Mouse (Mus musculus) embryo, embryonic 11 days (tissue): Measurements from ENCODE around the gene Armc3.

Experiments used
- DNase-seq: peaks from one replicate; pipeline ENCODE4 v3.0.0-alpha.2; 2015

Armc3 gene

DNA sequence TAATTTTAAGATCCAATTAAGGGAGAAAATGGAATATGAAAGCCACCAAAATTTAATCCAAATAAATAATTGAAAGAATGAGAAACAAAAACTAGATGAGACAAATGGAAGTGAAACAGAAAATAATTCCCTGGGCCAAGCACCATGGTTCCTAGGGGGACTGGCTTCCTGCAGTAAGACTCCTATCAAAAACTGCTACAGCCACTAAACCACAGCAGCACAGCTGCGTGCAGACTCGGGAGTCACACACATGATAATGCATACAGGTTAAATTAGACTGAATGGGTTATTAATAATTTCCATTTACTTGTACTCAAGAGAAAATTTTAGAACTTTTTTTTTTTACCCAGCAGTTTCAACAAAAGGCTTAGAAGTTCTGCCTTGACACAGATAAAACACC is 154.1 kb downstream of the Armc3 start:
- DNase-seq, result no peak
